In the genomic region with DNA sequence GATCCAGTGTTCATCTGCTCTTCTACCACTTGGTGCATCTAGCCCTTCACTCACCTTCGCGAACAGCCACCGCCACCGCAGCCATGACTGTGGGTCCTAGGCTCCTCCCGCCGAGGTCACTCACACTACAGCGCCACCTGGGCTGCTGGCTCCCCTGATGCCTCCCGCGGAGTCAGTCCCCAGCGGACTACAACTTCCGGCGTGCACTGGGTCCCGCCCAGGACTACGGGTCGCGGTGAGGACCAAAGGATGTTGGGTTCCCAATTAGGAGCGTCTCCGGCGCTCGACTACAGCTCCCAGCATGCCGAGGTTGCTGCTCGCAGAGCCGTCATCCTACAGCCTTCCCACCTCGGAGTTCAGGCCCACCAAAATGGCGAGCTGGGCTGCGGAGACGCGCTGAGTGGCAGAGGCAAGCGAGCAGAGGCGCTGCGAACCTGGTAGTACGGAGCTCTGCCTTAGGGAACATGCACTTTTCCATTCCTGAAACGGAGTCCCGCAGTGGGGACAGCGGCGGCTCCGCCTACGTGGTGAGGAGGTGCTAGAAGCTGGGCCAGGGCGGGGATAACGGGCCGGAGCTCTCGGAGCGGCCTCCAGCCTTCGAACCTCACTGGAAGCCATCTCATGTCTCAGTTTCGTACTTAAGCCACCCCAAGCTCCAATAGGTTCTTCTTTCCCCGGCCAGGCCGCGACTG, we compare ENCODE assay signal across 8 mouse cellular contexts. TPM values are rescaled to one million over a fixed set of nuclear protein-coding genes. Genes with fewer than 3 reads are reported as not detected.
DNase-seq lines count a peak whose midpoint lies in the region; ATAC-seq lines count a peak whose summit lies in the region.

A gene (plus strand): TSS at position 289 of the 692 bp plus-strand sequence.
A gene (minus strand): TSS at position 492 of the 692 bp plus-strand sequence.

- H3K27ac ChIP-seq in hindbrain, embryonic 16.5 days (ENCODE audit: low read depth, low read length), result peak within 1 kb of the TSS; percentile 88
- peak within 1 kb of the TSS; percentile 90 for H3K27ac ChIP-seq in macrophage

- H3K36me3 ChIP-seq in hindbrain, embryonic 16.5 days (ENCODE audit: control insufficient read depth, insufficient read depth, low read length), result peaks cover 48% of the 10 kb centered on the region
- H3K36me3 ChIP-seq in macrophage (ENCODE audit: inconsistent target), result peaks cover 48% of the 10 kb centered on the region

- H3K9me3 ChIP-seq in hindbrain, embryonic 16.5 days (ENCODE audit: control insufficient read depth, low read length), result no peaks in the 10 kb centered on the region

- peak within 1 kb of the TSS; percentile 86 for H3K4me3 ChIP-seq in hindbrain, embryonic 16.5 days (ENCODE audit: low read length)
- peak within 1 kb of the TSS; percentile 99 for H3K4me3 ChIP-seq in macrophage (ENCODE audit: inconsistent target)

- ATAC-seq in hindbrain, embryonic 16.5 days, result peak; percentile 97

- H3K79me2 ChIP-seq in macrophage (ENCODE audit: inconsistent target), result peaks cover 51% of the 10 kb centered on the region

- peak within 1 kb of the TSS; percentile 79 for H3K4me2 ChIP-seq in hindbrain, embryonic 16.5 days (ENCODE audit: low read length)

- H3K4me1 ChIP-seq in hindbrain, embryonic 16.5 days (ENCODE audit: control insufficient read depth, insufficient read depth, low read depth, low read length), result peaks cover 20% of the 10 kb centered on the region

- peak; percentile 97 for DNase-seq in WW6 (ENCODE audit: low read depth, low spot score)
- DNase-seq in cerebellum, postnatal 4 days (ENCODE audit: low spot score in 2 of 2), result peak; percentile 99
- DNase-seq in gastrocnemius, adult 18-20 months (ENCODE audit: low spot score), result peak; percentile 99
- peak; percentile 100 for DNase-seq in left cerebral cortex, adult 18-20 months (ENCODE audit: low spot score in 2 of 2)
- DNase-seq in right cerebral cortex, adult 18-20 months, result peak; percentile 100
- DNase-seq in urinary bladder, postnatal 10 days (ENCODE audit: low spot score), result peak; percentile 98

- H3K27me3 ChIP-seq in hindbrain, embryonic 16.5 days (replicated peaks; ENCODE audit: control insufficient read depth, insufficient read depth, low read length), result no peaks in the 10 kb centered on the region

- peak within 1 kb of the TSS; percentile 90 for H3K9ac ChIP-seq in hindbrain, embryonic 16.5 days (ENCODE audit: low read depth, low read length)

- WGBS in hindbrain, embryonic 16.5 days, result under 1% methylated on average over 48 of the region's 48 CpGs
- WGBS in macrophage (ENCODE audit: missing documents), result under 1% methylated on average over 48 of the region's 48 CpGs

RNA-seq across cellular contexts. Expression of the first gene that starts in this region (rescaled TPM):
- 10 to 100 TPM; 29.1 to 30.8 TPM for total RNA-seq in gastrocnemius, adult 18-20 months (2021)
- 120 and 124 TPM in 2 replicates for polyA plus RNA-seq in hindbrain, embryonic 16.5 days (2015; fragmentation: Nextera tagmentation; extraction: Ambion mirVana)
- total RNA-seq in left cerebral cortex, adult 18-20 months (2021), result 10 to 100 TPM; 77.5 to 80.3 TPM
- 100 to 1,000 TPM in 4 of 26 experiments, 10 to 100 TPM in 22; 24.4 to 141 (median 73.8) TPM for total RNA-seq in macrophage (2018; cell fraction: chromatin; rRNA removed)
- total RNA-seq in macrophage (2018; cell fraction: cytosol; rRNA removed), result 10 to 100 TPM; 44.3 to 70.4 (median 56.5) TPM
- 10 to 100 TPM; 30.0 to 71.3 (median 41.8) TPM for total RNA-seq in macrophage (2018; cell fraction: nucleus; rRNA removed)
- 30.9 to 73.2 TPM (median 66.8 TPM) in 3 replicates for polyA plus RNA-seq in macrophage (2018)

RNA-seq across cellular contexts. Expression of the second gene that starts in this region (rescaled TPM):
- total RNA-seq in gastrocnemius, adult 18-20 months (2021), result 10 to 100 TPM; 42.9 to 46.8 TPM
- polyA plus RNA-seq in hindbrain, embryonic 16.5 days (2015; fragmentation: Nextera tagmentation; extraction: Ambion mirVana), result 88.5 and 91.6 TPM in 2 replicates
- total RNA-seq in left cerebral cortex, adult 18-20 months (2021), result 10 to 100 TPM; 35.4 to 40.1 TPM
- 10 to 100 TPM in 16 of 26 experiments, 1 to 10 TPM in 10; 1.5 to 35.5 (median 11.9) TPM for total RNA-seq in macrophage (2018; cell fraction: chromatin; rRNA removed)
- 10 to 100 TPM in 24 of 26 experiments, 1 to 10 TPM in 2; 6.8 to 19.7 (median 13.9) TPM for total RNA-seq in macrophage (2018; cell fraction: cytosol; rRNA removed)
- 10 to 100 TPM in 16 of 26 experiments, 1 to 10 TPM in 10; 5.3 to 27.3 (median 11.7) TPM for total RNA-seq in macrophage (2018; cell fraction: nucleus; rRNA removed)
- polyA plus RNA-seq in macrophage (2018), result 15.7 to 26.2 TPM (median 16.2 TPM) in 3 replicates

Comparison
In these comparisons a context has a peak if more than half of its experiments do, and no peak if none do; other contexts are left out.
1. Peak in every context shown above with its lines: DNase-seq, ATAC-seq, H3K4me3 ChIP-seq and H3K27ac ChIP-seq.